In genomic region chrX:50501181-50501580, GRCm38 (mm10) we compare ENCODE assay signal across 15 mouse cellular contexts.
DNase-seq lines count a peak whose midpoint lies in the region; ATAC-seq and TF ChIP-seq lines count a peak whose summit lies in the region.
"Had no signal": no experiment of that assay in that cellular context is flagged by ENCODE, and none has a peak within 500 bp of the region (broad histone marks: within the 10 kb centered on the region; RNA-seq: fewer than 3 reads in every experiment).

No protein-coding gene starts in this region.

- no peak overlapping the region for H3K4me2 ChIP-seq in kidney, postnatal 0 days (ENCODE audit: low read length)
- H3K4me2 ChIP-seq in kidney, embryonic 15.5 days = no peak overlapping the region
- H3K4me2 ChIP-seq: heart, embryonic 13.5 days; hindbrain, embryonic 15.5 days; neural tube, embryonic 13.5 days had no signal

- no peaks in the 10 kb centered on the region for H3K4me1 ChIP-seq in kidney, postnatal 0 days (replicated peaks; ENCODE audit: insufficient read depth, low read length)
- no peaks in the 10 kb centered on the region for H3K4me1 ChIP-seq in kidney, embryonic 15.5 days
- H3K4me1 ChIP-seq: heart, embryonic 13.5 days; hindbrain, embryonic 15.5 days; neural tube, embryonic 13.5 days had no signal

- peak; percentile 37 for TF ChIP-seq CTCF in kidney, postnatal 0 days (IDR thresholded peaks at IDR 0.05; ENCODE audit: low read depth)

- DNase-seq in embryo, embryonic 10 days (ENCODE audit: low spot score) = peak; percentile 4
- no peak for DNase-seq in embryo, embryonic 9.5 days (ENCODE audit: extremely low spot score)
- DNase-seq in kidney, postnatal 0 days (ENCODE audit: low spot score) = peak; percentile 3
- no peak for DNase-seq in kidney, adult 8-10 months
- peak; percentile 8 for DNase-seq in right cerebral cortex, adult 18-20 months
- DNase-seq in right cerebral cortex, postnatal 25 days = no peak
- DNase-seq: gastrocnemius, postnatal 36 days; kidney, adult 2 months; lung, adult 18-20 months had no signal

- no peaks in the 10 kb centered on the region for H3K27me3 ChIP-seq in kidney, postnatal 0 days (ENCODE audit: insufficient read depth, low read length)
- peaks cover 21% of the 10 kb centered on the region for H3K27me3 ChIP-seq in kidney, embryonic 15.5 days
- H3K27me3 ChIP-seq: hindbrain, embryonic 15.5 days; neural tube, embryonic 13.5 days had no signal

- no peak for ATAC-seq in kidney, postnatal 0 days (replicated peaks; ENCODE audit: low FRiP score, low read depth)
- no peak for ATAC-seq in megakaryocyte-erythroid progenitor cell, adult 5-6 weeks (replicated peaks; ENCODE audit: low FRiP score, low TSS enrichment, poor library complexity, severe bottlenecking)
- no peak for ATAC-seq in kidney, embryonic 15.5 days (replicated peaks; ENCODE audit: low FRiP score)

- no peak overlapping the region for H3K9ac ChIP-seq in kidney, postnatal 0 days (ENCODE audit: low read depth, low read length)
- H3K9ac ChIP-seq in kidney, embryonic 15.5 days = no peak overlapping the region
- H3K9ac ChIP-seq: heart, embryonic 13.5 days; hindbrain, embryonic 15.5 days; neural tube, embryonic 13.5 days had no signal

- H3K4me3 ChIP-seq in kidney, postnatal 0 days (replicated peaks; ENCODE audit: low read depth, low read length) = no peak overlapping the region
- no peak overlapping the region for H3K4me3 ChIP-seq in kidney, embryonic 15.5 days (replicated peaks)
- H3K4me3 ChIP-seq: heart, embryonic 13.5 days; hindbrain, embryonic 15.5 days; neural tube, embryonic 13.5 days had no signal

- H3K36me3 ChIP-seq in kidney, postnatal 0 days (ENCODE audit: insufficient read depth, low read length) = no peaks in the 10 kb centered on the region
- no peaks in the 10 kb centered on the region for H3K36me3 ChIP-seq in kidney, embryonic 15.5 days
- H3K36me3 ChIP-seq: heart, embryonic 13.5 days; hindbrain, embryonic 15.5 days; neural tube, embryonic 13.5 days had no signal

- WGBS in kidney, postnatal 0 days = 41% methylated on average over 1 of the region's 1 CpGs
- WGBS in kidney, embryonic 15.5 days = 35% methylated on average over 1 of the region's 1 CpGs

- H3K9me3 ChIP-seq in kidney, postnatal 0 days (replicated peaks; ENCODE audit: low read length) = no peaks in the 10 kb centered on the region
- no peaks in the 10 kb centered on the region for H3K9me3 ChIP-seq in kidney, embryonic 15.5 days (replicated peaks)
- H3K9me3 ChIP-seq: heart, embryonic 13.5 days; hindbrain, embryonic 15.5 days; neural tube, embryonic 13.5 days had no signal

- H3K27ac ChIP-seq in kidney, postnatal 0 days = no peak overlapping the region
- H3K27ac ChIP-seq in kidney, embryonic 15.5 days = no peak overlapping the region
- H3K27ac ChIP-seq: heart, embryonic 13.5 days; hindbrain, embryonic 15.5 days; macrophage; neural tube, embryonic 13.5 days had no signal

Comparison
In these comparisons a context has a peak if more than half of its experiments do, and no peak if none do; other contexts are left out.
1. DNase-seq: peak in embryo, embryonic 10 days (single experiment), kidney, postnatal 0 days (single experiment) and right cerebral cortex, adult 18-20 months (single experiment); none in embryo, embryonic 9.5 days (single experiment), kidney, adult 8-10 months (0 of 2) and right cerebral cortex, postnatal 25 days (single experiment).